Mouse (Mus musculus) gastrocnemius, postnatal 25 days (tissue): ENCODE results near the gene Cdkn2aip. TPM values are rescaled to one million over a fixed set of nuclear protein-coding genes. Genes with fewer than 3 reads are reported as not detected.

ENCODE experiments used
- total RNA-seq, 2 experiments: library from RNA; stranded (reverse); gene quantifications; 1 replicate in 1 of 2; 2 replicates in 1 of 2; pipeline ENCODE4 v1.2.3; 2021

The Cdkn2aip gene
- total RNA-seq, 2 experiments from 2014 or later = 4.4 to 4.7 TPM

Other genes starting within 250 kb of the Cdkn2aip start
- gene Trappc11, start 180.5 kb downstream of the Cdkn2aip start, total RNA-seq = 10 to 100 TPM; 15.5 to 17.1 TPM
- gene Rwdd4a, start 180.3 kb downstream of the Cdkn2aip start, total RNA-seq = 10 to 100 TPM; 27.2 to 35.8 TPM
- gene Ing2, start 38.4 kb downstream of the Cdkn2aip start, total RNA-seq = 10 to 100 TPM in 1 of 2 experiments, 1 to 10 TPM in 1; 9.6 to 13.0 TPM
- gene Cldn24, start 108.2 kb upstream of the Cdkn2aip start, total RNA-seq = not detected
- under 1 TPM; 0.64 to 0.67 TPM for gene Cldn22, start 110.5 kb upstream of the Cdkn2aip start, total RNA-seq